Mouse (Mus musculus): Measurements from ENCODE around the gene Pecam1. TPM values are rescaled to one million over a fixed set of nuclear protein-coding genes. Genes with fewer than 3 reads are reported as not detected.
"Not testable (repeated sequence)": the region's sequence is repeated elsewhere in the genome, so short reads cannot be mapped to it uniquely, and the experiment has no call there.

Gene Pecam1
- polyA plus RNA-seq, 1 experiment from 2014 or later = 89.5 TPM

DNA sequence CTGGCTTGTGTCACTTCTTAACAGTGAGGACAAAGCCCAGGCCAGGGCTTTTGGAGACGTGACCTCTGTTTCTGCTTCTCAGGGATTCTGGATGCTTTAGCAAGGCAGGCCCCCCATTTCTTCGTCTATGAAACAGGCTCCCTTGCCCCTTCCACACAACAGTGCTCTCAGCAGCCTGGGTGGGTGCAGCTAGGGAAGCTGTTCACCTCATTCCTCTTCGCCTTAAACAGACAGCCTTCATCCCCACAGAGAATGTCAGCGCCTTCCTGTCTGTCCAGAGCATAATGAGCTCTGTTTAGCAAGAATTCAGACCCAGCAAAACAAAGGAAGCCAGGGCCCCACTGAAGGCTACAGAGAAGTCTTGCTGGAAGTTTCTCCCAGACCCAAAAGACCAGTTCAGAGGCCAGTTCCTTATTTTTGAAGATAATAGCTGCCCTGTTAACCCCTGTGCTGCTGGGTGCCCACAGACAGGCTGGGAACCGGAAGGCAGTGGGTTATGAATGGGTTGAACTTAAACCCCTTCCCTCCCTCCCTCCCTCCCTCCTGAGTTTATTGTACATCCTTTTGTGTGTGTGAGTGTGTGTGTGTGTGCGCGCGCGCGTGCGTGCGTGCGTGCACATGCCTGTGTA, 89.9 kb downstream of the Pecam1 start:
- 62% methylated on average over 13 of the region's 13 CpGs for WGBS
- H3K27ac ChIP-seq (ENCODE audit: low read depth) = peak overlapping the region; percentile 92
- no peaks in the 10 kb centered on the region for H3K9me3 ChIP-seq (ENCODE audit: low read depth, low read length)
- H3K4me1 ChIP-seq (ENCODE audit: insufficient read depth) = peaks cover 28% of the 10 kb centered on the region
- H3K4me3 ChIP-seq (ENCODE audit: low read depth, low read length) = no peak overlapping the region
- H3K36me3 ChIP-seq (ENCODE audit: insufficient read depth) = no peaks in the 10 kb centered on the region
- peak; percentile 73 for DNase-seq
- no peak for TF ChIP-seq CTCF (IDR thresholded peaks at IDR 0.05; ENCODE audit: low read depth)
- 0 out of 2 replicates have a peak, but pooled peaks have one; percentile 12 for ATAC-seq (ENCODE audit: insufficient read depth)
- H3K27me3 ChIP-seq (ENCODE audit: insufficient read depth, low read length) = no peaks in the 10 kb centered on the region
- H3K9ac ChIP-seq = peak overlapping the region; percentile 11; the same call in 1 of the 2 replicates
- peak overlapping the region; percentile 12; the same call in 1 of the 2 replicates for H3K4me2 ChIP-seq

DNA sequence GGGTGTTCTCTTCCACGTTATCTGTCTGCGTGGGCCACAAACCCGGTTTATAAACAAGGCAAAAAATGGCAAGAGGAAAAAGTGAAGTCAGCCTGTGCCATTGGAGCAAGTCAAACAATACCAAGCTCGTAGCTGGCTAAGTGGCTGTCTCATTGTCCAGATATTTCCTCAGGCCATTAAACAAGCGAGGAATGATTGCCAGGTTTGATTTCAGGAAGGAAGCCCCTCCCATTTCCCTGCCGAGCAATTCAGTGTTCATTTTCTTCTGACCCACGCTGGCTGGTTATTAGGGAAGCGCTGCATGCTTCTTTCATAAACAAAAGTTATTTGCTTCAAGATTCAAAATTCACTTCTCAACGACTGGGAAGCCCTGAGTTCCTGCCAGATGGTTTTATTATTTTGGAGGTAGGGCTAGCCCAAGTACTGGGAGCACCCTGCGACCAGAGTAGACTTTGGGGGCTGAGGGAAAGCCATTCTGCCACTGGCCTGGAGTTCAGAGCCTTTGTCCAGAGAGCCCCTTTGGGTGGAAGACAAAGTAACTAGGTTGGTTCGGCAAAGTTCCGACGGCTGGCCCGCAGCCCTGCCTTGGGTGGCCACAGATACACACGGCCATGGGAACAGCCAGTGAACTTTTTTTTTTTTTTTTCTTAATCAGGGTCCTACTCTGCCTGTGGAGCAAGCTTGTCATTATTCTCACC, 90.7 kb downstream of the Pecam1 start:
- DNase-seq (peak; percentile 85), ATAC-seq (ENCODE audit: insufficient read depth) (no peak)
- Histone ChIP-seq H3K4me3 (ENCODE audit: low read depth, low read length) (no peak overlapping the region), H3K36me3 (ENCODE audit: insufficient read depth) (no peaks in the 10 kb centered on the region), H3K9ac (peak overlapping the region; percentile 11; the same call in 1 of the 2 replicates), H3K4me1 (ENCODE audit: insufficient read depth) (peaks cover 28% of the 10 kb centered on the region), H3K4me2 (no peak overlapping the region), H3K9me3 (ENCODE audit: low read depth, low read length) (no peaks in the 10 kb centered on the region), H3K27me3 (ENCODE audit: insufficient read depth, low read length) (no peaks in the 10 kb centered on the region), H3K27ac (ENCODE audit: low read depth) (peak overlapping the region; percentile 92)
- 37% methylated on average over 15 of the region's 15 CpGs for WGBS
- TF ChIP-seq CTCF (IDR thresholded peaks at IDR 0.05; ENCODE audit: low read depth) = no peak

- no peak overlapping the region for H3K4me3 ChIP-seq (ENCODE audit: low read depth, low read length)
- DNase-seq (peak; percentile 96), ATAC-seq (ENCODE audit: insufficient read depth) (peak; percentile 86)
- peak overlapping the region; percentile 10; the same call in 1 of the 2 replicates for H3K4me2 ChIP-seq
- WGBS = 10% methylated on average over 14 of the region's 14 CpGs
- no peak for TF ChIP-seq CTCF (IDR thresholded peaks at IDR 0.05; ENCODE audit: low read depth)
- no peaks in the 10 kb centered on the region for H3K36me3 ChIP-seq (ENCODE audit: insufficient read depth)
- H3K27me3 ChIP-seq (ENCODE audit: insufficient read depth, low read length) = no peaks in the 10 kb centered on the region
- peak overlapping the region; percentile 4 for H3K9ac ChIP-seq
- H3K27ac ChIP-seq (ENCODE audit: low read depth) = peak overlapping the region; percentile 88
- peaks cover 25% of the 10 kb centered on the region for H3K4me1 ChIP-seq (ENCODE audit: insufficient read depth)
- H3K9me3 ChIP-seq (ENCODE audit: low read depth, low read length) = no peaks in the 10 kb centered on the region
These were observed 92.2 kb downstream of the Pecam1 start for GRCm38 (mm10) chr11:106658051-106658880.

- H3K9me3 ChIP-seq (ENCODE audit: low read depth, low read length); ATAC-seq (ENCODE audit: insufficient read depth); H3K27me3 ChIP-seq (ENCODE audit: insufficient read depth, low read length); DNase-seq; H3K4me2 ChIP-seq; H3K36me3 ChIP-seq (ENCODE audit: insufficient read depth); H3K4me3 ChIP-seq (ENCODE audit: low read depth, low read length); H3K9ac ChIP-seq: not testable (repeated sequence)
- WGBS = 76% methylated on average over 5 of the region's 5 CpGs
- H3K27ac ChIP-seq (ENCODE audit: low read depth) = peak overlapping the region; percentile 88
- H3K4me1 ChIP-seq (ENCODE audit: insufficient read depth) = peaks cover 25% of the 10 kb centered on the region
These were observed 93.4 kb downstream of the Pecam1 start for GRCm38 (mm10) chr11:106656896-106657498.

DNA sequence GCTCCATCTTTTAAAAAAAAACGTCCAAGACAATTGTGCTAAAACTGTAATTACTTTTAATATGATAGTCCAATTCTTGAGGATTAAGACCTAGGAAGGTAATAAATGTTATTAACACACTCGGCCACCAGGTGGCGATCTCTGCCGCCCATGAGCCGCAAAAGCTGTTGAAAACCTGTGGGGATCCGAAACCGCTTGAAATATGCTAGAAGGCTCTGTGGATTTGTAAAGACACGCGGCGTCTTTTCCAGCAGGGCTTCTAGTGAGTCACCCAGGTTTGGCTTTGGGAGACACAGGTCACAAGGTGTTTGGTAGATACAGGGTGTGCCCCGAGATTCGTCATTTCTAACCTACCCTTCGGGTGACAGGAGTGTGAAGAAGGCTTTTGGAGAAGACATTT, 102.1 kb downstream of the Pecam1 start:
- peak; percentile 41; the same call in 1 of the 2 replicates for ATAC-seq (ENCODE audit: insufficient read depth)
- Histone ChIP-seq H3K9ac (no peak overlapping the region), H3K4me1 (ENCODE audit: insufficient read depth) (no peaks in the 10 kb centered on the region), H3K9me3 (ENCODE audit: low read depth, low read length) (no peaks in the 10 kb centered on the region), H3K27me3 (ENCODE audit: insufficient read depth, low read length) (no peaks in the 10 kb centered on the region), H3K27ac (ENCODE audit: low read depth) (no peak overlapping the region), H3K36me3 (ENCODE audit: insufficient read depth) (no peaks in the 10 kb centered on the region), H3K4me2 (no peak overlapping the region), H3K4me3 (ENCODE audit: low read depth, low read length) (no peak overlapping the region)
- DNase-seq = peak; percentile 92
- TF ChIP-seq CTCF (IDR thresholded peaks at IDR 0.05; ENCODE audit: low read depth) = peak; percentile 88
- 22% methylated on average over 13 of the region's 13 CpGs for WGBS

DNA sequence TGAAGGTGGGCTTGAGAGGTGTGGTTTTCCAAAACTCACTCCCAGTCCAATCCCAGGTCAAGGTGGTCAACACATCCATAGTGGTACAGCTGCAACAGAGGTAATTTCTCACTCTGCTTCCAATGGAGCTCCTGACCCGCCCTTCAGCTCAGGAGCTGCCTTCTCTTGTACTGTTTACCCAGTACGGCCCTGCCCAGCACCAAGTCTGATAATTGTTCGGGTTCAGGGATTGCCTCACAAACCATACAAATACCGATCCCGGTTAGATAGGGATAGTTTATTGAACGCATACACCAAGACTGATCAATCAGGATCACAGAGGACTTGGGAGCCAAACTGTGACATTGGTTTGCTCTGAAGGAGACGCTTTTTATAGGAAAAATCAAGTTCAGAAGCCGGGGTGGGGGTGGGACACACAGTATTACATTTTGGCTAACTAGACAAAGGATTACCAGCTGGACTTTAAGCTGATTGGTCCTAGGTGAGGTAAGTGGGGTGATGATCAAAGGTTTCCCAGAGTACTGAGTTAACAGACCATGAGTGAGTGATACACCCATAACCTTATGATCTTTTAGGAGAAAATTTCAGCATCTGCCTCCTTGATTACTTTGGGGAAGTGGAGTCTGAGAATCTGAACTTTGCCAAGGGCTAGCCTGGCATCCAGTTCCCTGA, 107.3 kb downstream of the Pecam1 start:
- ATAC-seq (ENCODE audit: insufficient read depth) = no peak
- Histone ChIP-seq H3K27me3 (ENCODE audit: insufficient read depth, low read length) (no peaks in the 10 kb centered on the region), H3K27ac (ENCODE audit: low read depth) (no peak overlapping the region), H3K4me1 (ENCODE audit: insufficient read depth) (peaks cover 17% of the 10 kb centered on the region), H3K36me3 (ENCODE audit: insufficient read depth) (no peaks in the 10 kb centered on the region), H3K4me3 (ENCODE audit: low read depth, low read length) (no peak overlapping the region), H3K4me2 (no peak overlapping the region), H3K9ac (no peak overlapping the region), H3K9me3 (ENCODE audit: low read depth, low read length) (no peaks in the 10 kb centered on the region)
- no peak for TF ChIP-seq CTCF (IDR thresholded peaks at IDR 0.05; ENCODE audit: low read depth)
- DNase-seq = no peak
- WGBS = 57% methylated on average over 8 of the region's 8 CpGs

Data from lung, embryonic 14.5 days (tissue).